Mouse (Mus musculus) heart, embryonic 16.5 days (tissue): ENCODE results near the gene Gltpd2. TPM values are rescaled to one million over a fixed set of nuclear protein-coding genes. Genes with fewer than 3 reads are reported as not detected.
"Not testable (repeated sequence)": the region's sequence is repeated elsewhere in the genome, so short reads cannot be mapped to it uniquely, and the experiment has no call there.

Source experiments
- ATAC-seq: fragments of 200-750 bp; cut with Nextera tagmentation; replicated peaks from 2 replicates; pipeline ENCODE4 v1.8.0; 2017; ENCODE audit warnings: moderate number of reproducible peaks; ENCODE audit not compliant: insufficient read depth, low FRiP score; ENCODE audit errors: extremely low read depth
- H3K27ac ChIP-seq: fragments of 300-500 bp; sonication (generic); 2 replicates; pipeline ENCODE4 v1.5.1; 2014; ENCODE audit warnings: mild to moderate bottlenecking, low read length, control low read depth, moderate library complexity
- H3K27me3 ChIP-seq: fragments of 300-500 bp; sonication (generic); 2 replicates; pipeline ENCODE4 v1.6.1; 2014; ENCODE audit warnings: low read length, mixed read lengths; ENCODE audit not compliant: control insufficient read depth, insufficient read depth
- H3K36me3 ChIP-seq: fragments of 300-500 bp; sonication (generic); 2 replicates; pipeline ENCODE4 v1.6.1; 2014; ENCODE audit not compliant: control insufficient read depth, insufficient read depth
- H3K4me1 ChIP-seq: fragments of 300-500 bp; sonication (generic); 2 replicates; pipeline ENCODE4 v1.6.1; 2014; ENCODE audit warnings: low read length, mixed read lengths; ENCODE audit not compliant: control insufficient read depth, insufficient read depth
- H3K4me2 ChIP-seq: fragments of 300-500 bp; sonication (generic); 2 replicates; pipeline ENCODE4 v1.6.1; 2014; ENCODE audit warnings: low read depth, mild to moderate bottlenecking, control low read depth, low read length
- H3K4me3 ChIP-seq: fragments of 300-500 bp; sonication (generic); 2 replicates; pipeline ENCODE4 v1.5.1; 2014; ENCODE audit warnings: mild to moderate bottlenecking, control low read depth, low read length
- H3K9ac ChIP-seq: fragments of 300-500 bp; sonication (generic); 2 replicates; pipeline ENCODE4 v1.6.1; 2014; ENCODE audit warnings: low read length, control low read depth
- H3K9me3 ChIP-seq: fragments of 300-500 bp; sonication (generic); replicated peaks from 2 replicates; pipeline ENCODE4 v1.6.1; 2016; ENCODE audit warnings: low read length; ENCODE audit not compliant: control insufficient read depth
- WGBS: fragments of 180-500 bp; shearing (Covaris S2); extraction: QIAGEN DNeasy Blood & Tissue Kit; methylation state at CpG from one replicate; pipeline ENCODE4 v1.1.7; 2014; 5-methylcytosine and 5-hydroxymethylcytosine counted together
- polyA plus RNA-seq: library from polyadenylated mRNA; unstranded; fragments of >200 nt; fragmentation: Nextera tagmentation; extraction: Ambion mirVana; gene quantifications from 2 replicates; pipeline ENCODE4 v1.2.1, GENCODE M21; 2015

Gene Gltpd2
- polyA plus RNA-seq, 1 experiment from 2014 or later = 0.37 TPM

DNA sequence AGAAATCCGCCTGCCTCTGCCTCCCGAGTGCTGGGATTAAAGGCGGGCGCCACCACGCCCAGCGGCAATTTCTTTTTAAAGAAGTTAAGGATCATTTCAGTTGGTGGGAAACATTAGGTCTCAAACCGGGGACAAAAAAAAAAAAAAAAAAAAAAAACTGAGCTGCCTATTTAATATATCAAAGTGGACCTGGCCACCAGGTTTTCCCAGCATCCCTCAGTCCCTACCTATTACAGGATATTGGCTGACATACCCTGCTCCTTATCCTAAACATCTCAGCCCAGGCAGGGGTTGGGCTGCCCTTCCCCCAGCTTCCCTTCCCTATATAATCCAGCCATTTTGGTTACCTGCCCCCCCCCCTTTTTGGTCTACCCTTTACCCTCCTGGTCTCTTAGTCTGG lies 7.2 kb upstream of the Gltpd2 start:
- Histone ChIP-seq H3K4me2 (no peak overlapping the region), H3K9ac (no peak overlapping the region), H3K27me3 (peaks cover 14% of the 10 kb centered on the region), H3K4me1 (0 out of 2 replicates have a peak, but pooled peaks cover 4% of the 10 kb centered on the region), H3K4me3 (no peak overlapping the region), H3K27ac (no peak overlapping the region), H3K36me3 (no peaks in the 10 kb centered on the region), H3K9me3 (no peaks in the 10 kb centered on the region)
- 86% methylated on average over 7 of the region's 7 CpGs for WGBS
- ATAC-seq = no peak

DNA sequence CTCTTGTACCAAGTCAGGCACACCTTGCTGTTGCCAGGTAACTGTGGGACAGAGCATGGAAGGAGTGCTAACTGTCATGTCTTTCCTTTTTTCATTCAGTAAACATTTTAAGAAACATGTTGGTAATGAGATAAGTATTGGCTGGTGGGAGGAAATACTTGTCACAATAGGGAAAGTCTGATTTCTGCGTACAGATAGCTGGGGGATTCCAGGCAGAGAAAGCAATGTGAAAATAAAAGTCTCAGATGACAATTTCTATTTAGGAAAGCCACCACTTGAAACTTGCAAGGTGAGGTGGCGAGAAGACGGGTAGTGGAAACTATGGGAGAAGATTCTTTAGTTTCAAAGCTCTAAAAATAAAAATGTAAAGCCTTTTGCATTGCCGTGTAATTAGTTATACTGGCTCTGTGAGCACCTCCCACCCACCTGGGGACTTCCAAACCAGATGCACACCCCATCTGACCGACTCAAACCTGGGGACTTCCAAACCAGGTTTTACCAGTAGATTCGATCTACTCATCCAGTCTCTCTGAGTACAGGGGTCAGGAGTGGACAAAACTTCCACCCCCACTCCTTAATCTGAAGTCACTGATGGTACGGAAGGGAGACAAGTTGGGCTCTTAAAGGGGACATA lies 6.2 kb upstream of the Gltpd2 start:
- ATAC-seq = no peak
- no peak overlapping the region for H3K4me2 ChIP-seq
- no peak overlapping the region for H3K27ac ChIP-seq
- peaks cover 14% of the 10 kb centered on the region for H3K27me3 ChIP-seq
- H3K4me3 ChIP-seq = no peak overlapping the region
- 67% methylated on average over 7 of the region's 7 CpGs for WGBS
- H3K9me3 ChIP-seq = no peaks in the 10 kb centered on the region
- 0 out of 2 replicates have a peak, but pooled peaks cover 4% of the 10 kb centered on the region for H3K4me1 ChIP-seq
- no peaks in the 10 kb centered on the region for H3K36me3 ChIP-seq
- H3K9ac ChIP-seq = no peak overlapping the region

- Histone ChIP-seq H3K9me3 (no peaks in the 10 kb centered on the region), H3K27ac (no peak overlapping the region), H3K4me2 (no peak overlapping the region), H3K9ac (no peak overlapping the region), H3K27me3 (peaks cover 14% of the 10 kb centered on the region), H3K4me3 (no peak overlapping the region), H3K36me3 (no peaks in the 10 kb centered on the region), H3K4me1 (0 out of 2 replicates have a peak, but pooled peaks cover 4% of the 10 kb centered on the region)
- ATAC-seq = no peak
- whole genome bisulfite sequencing = 53% methylated on average over 11 of the region's 11 CpGs
Measured at GRCm38 (mm10) chr11:70513520-70513919, 5.5 kb upstream of the Gltpd2 start.

- H3K4me2 ChIP-seq = no peak within 1 kb of the TSS
- WGBS = 85% methylated on average over 7 of the region's 7 CpGs
- no peak for ATAC-seq
Measured at GRCm38 (mm10) chr11:70514288-70514687, 4.7 kb upstream of the Gltpd2 start, which contains the start of gene Vmo1. Gene Vmo1, minus strand, starts transcription at chr11:70514616.

DNA sequence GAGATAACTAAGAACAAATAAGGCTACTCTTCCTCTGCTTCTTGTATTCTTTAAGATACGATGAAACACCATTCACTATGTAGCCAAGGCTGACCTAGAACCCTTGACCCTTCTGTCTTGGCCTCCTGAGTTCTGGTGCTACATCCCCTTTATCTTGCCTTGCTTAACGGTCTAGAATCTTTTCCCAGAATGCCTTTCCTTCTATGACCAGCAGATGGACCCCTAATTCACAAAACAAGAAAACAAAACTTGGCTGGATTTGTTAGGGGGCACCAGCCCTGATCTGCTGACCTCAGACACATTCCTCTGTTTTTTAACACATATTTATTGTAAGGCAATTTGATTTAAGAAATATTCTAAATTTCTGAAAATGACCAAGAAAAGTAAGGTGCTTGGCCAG lies 2.6 kb upstream of the Gltpd2 start:
- no peak overlapping the region for H3K4me2 ChIP-seq
- no peaks in the 10 kb centered on the region for H3K9me3 ChIP-seq
- WGBS = 13% methylated on average over 2 of the region's 2 CpGs
- H3K27ac ChIP-seq = no peak overlapping the region
- H3K4me3 ChIP-seq = no peak overlapping the region
- peaks cover 4% of the 10 kb centered on the region; the same call in 1 of the 2 replicates for H3K4me1 ChIP-seq
- no peak for ATAC-seq
- no peak overlapping the region for H3K9ac ChIP-seq
- H3K36me3 ChIP-seq = no peaks in the 10 kb centered on the region
- no peaks in the 10 kb centered on the region for H3K27me3 ChIP-seq

More at GRCm38 (mm10) chr11:70514288-70514687, 4.7 kb upstream of the Gltpd2 start, which contains the start of gene Vmo1:
- no peak within 1 kb of the TSS for H3K4me3 ChIP-seq
- 0 out of 2 replicates have a peak, but pooled peaks cover 4% of the 10 kb centered on the region for H3K4me1 ChIP-seq
- H3K27me3 ChIP-seq = peaks cover 9% of the 10 kb centered on the region
- H3K36me3 ChIP-seq = no peaks in the 10 kb centered on the region
- H3K9me3 ChIP-seq = no peaks in the 10 kb centered on the region
- H3K27ac ChIP-seq = no peak within 1 kb of the TSS
- no peak within 1 kb of the TSS for H3K9ac ChIP-seq

GRCm38 (mm10) chr11:70518436-70518835 lies 560 bp upstream of the Gltpd2 start:
- WGBS = 74% methylated on average over 1 of the region's 1 CpGs
- H3K27ac ChIP-seq = no peak overlapping the region
- H3K36me3 ChIP-seq = no peaks in the 10 kb centered on the region
- no peak overlapping the region for H3K4me2 ChIP-seq
- ATAC-seq = no peak
- H3K9me3 ChIP-seq = no peaks in the 10 kb centered on the region
- no peak overlapping the region for H3K4me3 ChIP-seq
- H3K27me3 ChIP-seq = no peaks in the 10 kb centered on the region
- no peak overlapping the region for H3K9ac ChIP-seq
- H3K4me1 ChIP-seq = peaks cover 4% of the 10 kb centered on the region; the same call in 1 of the 2 replicates

GRCm38 (mm10) chr11:70520178-70520769 lies 1.3 kb downstream of the Gltpd2 start:
- peak overlapping the region; percentile 68 for H3K9ac ChIP-seq
- H3K4me2 ChIP-seq = peak overlapping the region; percentile 70
- H3K27ac ChIP-seq = peak overlapping the region; percentile 61
- ATAC-seq = peak; percentile 30
- WGBS = 9% methylated on average over 41 of the region's 41 CpGs
- H3K27me3 ChIP-seq = no peaks in the 10 kb centered on the region
- H3K9me3 ChIP-seq = no peaks in the 10 kb centered on the region
- H3K36me3 ChIP-seq = no peaks in the 10 kb centered on the region
- H3K4me1 ChIP-seq = peaks cover 6% of the 10 kb centered on the region; the same call in 1 of the 2 replicates
- H3K4me3 ChIP-seq = peak overlapping the region; percentile 42

DNA sequence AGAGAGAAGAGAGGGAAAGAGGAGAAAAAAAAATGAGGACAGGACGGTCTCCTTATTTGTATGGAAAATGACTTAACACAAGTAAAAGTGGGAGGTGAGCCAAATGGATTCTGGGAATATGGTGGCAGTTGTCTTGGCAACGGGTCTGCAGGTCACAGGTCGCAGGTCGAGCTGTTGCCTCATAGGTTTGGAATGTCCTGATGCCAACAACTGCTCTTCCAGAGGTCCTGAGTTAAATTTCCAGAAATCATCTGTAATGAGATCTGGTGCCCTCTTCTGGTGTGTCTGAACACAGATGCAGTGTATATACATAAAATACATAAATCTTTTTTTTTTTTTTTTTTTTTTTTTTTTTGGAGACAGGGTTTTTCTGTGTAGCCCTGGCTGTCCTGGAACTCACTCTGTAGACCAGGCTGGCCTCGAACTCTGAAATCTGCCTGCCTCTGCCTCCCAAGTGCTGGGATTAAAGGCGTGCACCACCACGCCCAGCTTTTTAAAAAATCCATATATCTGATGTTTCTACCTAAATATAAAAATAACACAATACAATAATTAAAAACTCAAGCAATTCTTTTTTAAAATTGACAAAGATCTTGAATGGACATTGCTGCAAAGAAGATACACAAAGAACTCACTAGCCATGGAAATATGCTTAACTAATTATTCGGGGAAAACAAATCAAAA lies 4.5 kb downstream of the Gltpd2 start:
- not testable (repeated sequence) for ATAC-seq, H3K4me3 ChIP-seq, H3K4me2 ChIP-seq, H3K9me3 ChIP-seq, H3K27ac ChIP-seq, H3K9ac ChIP-seq, H3K27me3 ChIP-seq
- WGBS = 89% methylated on average over 8 of the region's 8 CpGs
- Histone ChIP-seq H3K4me1 (peaks cover 12% of the 10 kb centered on the region), H3K36me3 (peaks cover 22% of the 10 kb centered on the region)

- peak overlapping the region; percentile 51; the same call in 1 of the 2 replicates for H3K9ac ChIP-seq
- H3K27ac ChIP-seq = no peak overlapping the region
Measured at GRCm38 (mm10) chr11:70524782-70525181, 5.8 kb downstream of the Gltpd2 start.

More at GRCm38 (mm10) chr11:70524782-70525181, 5.8 kb downstream of the Gltpd2 start:
- no peaks in the 10 kb centered on the region for H3K27me3 ChIP-seq
- H3K4me3 ChIP-seq = peak overlapping the region; percentile 71
- peaks cover 26% of the 10 kb centered on the region for H3K36me3 ChIP-seq
- peaks cover 12% of the 10 kb centered on the region for H3K4me1 ChIP-seq
- H3K4me2 ChIP-seq = peak overlapping the region; percentile 62
- no peaks in the 10 kb centered on the region for H3K9me3 ChIP-seq
- WGBS = 5% methylated on average over 8 of the region's 8 CpGs
- ATAC-seq = peak; percentile 11; the same call in 1 of the 2 replicates
